Mouse (Mus musculus): ENCODE data around the gene Gm9803.
A peak's percentile ranks its signal among the peaks of the same experiment; 100 is the strongest.
"Not testable (repeated sequence)": the region's sequence is repeated elsewhere in the genome, so short reads cannot be mapped to it uniquely, and the experiment has no call there.

The Gm9803 gene

GRCm38 (mm10) chr10:43523931-43524330 is at the start of gene Gm9803:
Gene Gm9803, plus strand, starts transcription at chr10:43524084.
- DNase-seq (ENCODE audit: extremely low spot score, low spot score): not testable (repeated sequence)

GRCm38 (mm10) chr10:43475376-43475775 is 48.5 kb upstream of the Gm9803 start:
- DNase-seq (ENCODE audit: extremely low spot score, low spot score): no peak

GRCm38 (mm10) chr10:43477459-43477858 is 46.4 kb upstream of the Gm9803 start:
- no peak for DNase-seq (ENCODE audit: extremely low spot score, low spot score)

DNA sequence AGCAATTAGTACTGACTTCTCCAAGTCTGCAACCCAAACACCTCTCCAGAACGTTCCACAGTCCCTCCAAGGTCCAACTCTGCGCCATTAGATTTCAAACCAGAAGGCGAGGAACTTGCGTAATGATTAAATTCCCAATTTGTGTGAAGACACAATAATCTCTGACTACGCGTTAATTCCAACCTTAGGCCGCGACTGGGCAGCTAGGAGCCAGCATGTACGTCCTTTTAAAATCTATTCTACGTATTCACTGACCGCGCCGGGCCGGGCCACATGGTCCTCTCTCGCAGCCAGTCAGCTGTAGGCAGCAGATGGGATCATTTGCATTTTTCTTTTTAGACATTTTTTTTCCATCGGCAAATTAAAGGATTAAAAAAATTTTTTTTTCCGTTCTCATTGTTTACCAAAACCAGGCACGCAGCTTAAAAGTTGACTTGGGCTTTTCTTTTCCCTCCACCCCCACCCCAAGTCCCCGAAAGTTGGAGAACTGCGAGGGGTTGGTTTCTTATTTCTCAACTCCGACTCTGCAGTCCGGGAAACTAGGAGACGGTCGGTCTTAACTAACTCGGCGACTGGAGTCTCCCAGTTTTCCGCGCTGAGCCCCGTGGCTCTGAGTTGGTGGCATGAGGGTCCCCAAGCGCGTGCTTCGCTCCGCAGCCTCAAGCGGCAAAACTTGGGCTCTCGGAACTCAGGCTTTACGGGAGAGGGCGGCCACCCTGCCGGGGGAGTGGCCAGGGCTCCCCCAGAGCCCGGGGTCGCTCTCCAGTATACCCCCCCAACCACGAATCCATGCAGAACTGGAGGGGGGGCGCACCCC is 45.8 kb upstream of the Gm9803 start:
- DNase-seq (ENCODE audit: extremely low spot score, low spot score): peak; percentile 74

- no peak for DNase-seq (ENCODE audit: extremely low spot score, low spot score)
Measured at GRCm38 (mm10) chr10:43478751-43479435, 45.0 kb upstream of the Gm9803 start, which contains the start of gene Bend3. Gene Bend3, plus strand, starts transcription at chr10:43478831.

- peak; percentile 84 for DNase-seq (ENCODE audit: extremely low spot score, low spot score)
Measured at GRCm38 (mm10) chr10:43479436-43480157, 44.3 kb upstream of the Gm9803 start.

- DNase-seq (ENCODE audit: extremely low spot score, low spot score): no peak
Measured at GRCm38 (mm10) chr10:43480227-43480849, 43.5 kb upstream of the Gm9803 start.

GRCm38 (mm10) chr10:43481179-43481578 is 42.7 kb upstream of the Gm9803 start:
- DNase-seq (ENCODE audit: extremely low spot score, low spot score): no peak

DNA sequence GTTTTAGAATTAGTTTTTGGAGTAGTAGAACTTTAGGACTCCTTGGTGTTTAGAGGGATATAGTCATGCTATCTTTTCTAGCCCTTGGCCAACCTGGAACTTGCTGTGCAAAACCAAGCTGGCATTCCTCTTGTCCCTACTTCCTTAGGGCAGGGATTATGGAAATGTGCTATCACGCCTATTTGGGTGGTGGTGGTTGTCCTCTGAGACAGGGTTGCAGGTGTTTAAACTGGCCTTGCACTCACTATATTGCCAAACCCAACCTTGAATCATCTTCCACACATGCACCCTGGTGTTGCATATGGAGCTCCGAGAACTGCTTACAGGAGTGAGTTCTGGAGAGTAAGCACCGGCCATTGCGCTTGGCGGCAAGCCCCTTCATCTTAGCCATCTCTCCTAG is 41.9 kb upstream of the Gm9803 start:
- DNase-seq (ENCODE audit: extremely low spot score, low spot score): no peak

- no peak for DNase-seq (ENCODE audit: extremely low spot score, low spot score)
Measured at GRCm38 (mm10) chr10:43483426-43483995, 40.4 kb upstream of the Gm9803 start.

DNA sequence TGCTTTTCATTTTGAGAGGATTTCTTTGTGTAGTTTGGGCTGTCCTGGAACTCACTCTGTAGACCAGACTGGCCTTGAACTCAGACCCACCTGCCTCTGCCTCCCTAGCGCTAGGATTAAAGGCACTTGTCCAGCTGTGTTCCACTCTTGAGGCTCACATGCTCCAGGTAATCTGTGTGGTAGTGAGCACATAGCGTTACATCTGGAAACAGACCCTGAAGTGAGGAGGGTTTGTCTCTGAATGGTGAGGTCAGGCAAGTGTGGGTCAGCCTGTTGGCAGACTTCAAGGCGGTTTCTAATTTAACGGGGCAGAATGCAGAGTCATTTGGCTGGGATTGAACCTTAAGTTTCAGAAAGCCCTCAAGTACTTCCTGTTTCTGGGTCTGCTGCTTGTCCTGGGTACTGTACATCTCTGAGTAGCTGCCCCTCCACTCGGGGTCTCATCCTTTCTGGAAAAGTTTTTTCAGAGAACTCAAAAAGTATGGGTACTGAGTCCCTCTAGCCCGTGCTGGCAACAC is 38.1 kb upstream of the Gm9803 start:
- DNase-seq (ENCODE audit: extremely low spot score, low spot score): no peak

GRCm38 (mm10) chr10:43487441-43488010 is 36.4 kb upstream of the Gm9803 start:
- DNase-seq (ENCODE audit: extremely low spot score, low spot score): no peak

DNA sequence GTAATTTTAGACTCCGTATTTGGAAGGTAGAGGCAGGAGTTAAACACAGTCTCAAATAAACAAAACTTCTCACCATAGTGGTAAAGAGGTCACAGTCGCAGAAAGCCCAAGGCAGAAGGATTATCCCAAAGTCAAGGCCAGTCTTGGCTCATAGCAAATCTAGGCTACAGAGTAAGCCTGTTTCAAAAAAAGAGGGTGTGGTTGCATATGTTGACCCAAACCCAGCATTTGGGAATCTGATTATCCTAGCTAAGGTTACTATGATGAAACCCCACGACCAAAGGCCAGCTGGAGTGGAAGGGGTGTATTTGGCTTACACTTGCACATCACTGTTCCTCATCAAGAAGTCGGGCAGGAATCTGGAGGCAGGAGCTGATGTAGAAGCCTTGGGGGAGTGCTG is 35.6 kb upstream of the Gm9803 start:
- no peak for DNase-seq (ENCODE audit: extremely low spot score, low spot score)

- no peak for DNase-seq (ENCODE audit: extremely low spot score, low spot score)
Measured at GRCm38 (mm10) chr10:43489139-43489538, 34.7 kb upstream of the Gm9803 start.

- no peak for DNase-seq (ENCODE audit: extremely low spot score, low spot score)
Measured at GRCm38 (mm10) chr10:43489550-43489949, 34.3 kb upstream of the Gm9803 start.

GRCm38 (mm10) chr10:43490034-43490433 is 33.9 kb upstream of the Gm9803 start:
- no peak for DNase-seq (ENCODE audit: extremely low spot score, low spot score)

DNA sequence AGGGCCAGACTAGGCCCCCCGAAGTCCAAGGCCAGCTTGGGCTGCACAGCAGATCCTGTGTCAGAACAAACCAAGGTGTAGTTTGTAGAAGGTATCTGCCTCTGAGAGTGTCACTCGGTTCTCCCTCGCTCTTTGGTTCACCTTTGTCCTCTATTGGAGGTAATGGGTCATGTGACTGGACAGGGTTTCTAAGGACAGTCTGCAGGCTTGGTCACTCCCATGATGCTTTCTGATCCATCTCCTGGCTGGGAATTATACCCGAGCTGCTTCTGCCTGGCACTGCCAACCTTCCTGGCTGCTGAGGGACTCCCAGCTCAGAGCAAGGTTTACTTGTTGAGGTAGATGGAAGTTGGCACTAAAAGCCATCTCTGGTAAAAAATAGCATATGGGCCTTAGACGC is 33.0 kb upstream of the Gm9803 start:
- DNase-seq (ENCODE audit: extremely low spot score, low spot score): no peak

DNA sequence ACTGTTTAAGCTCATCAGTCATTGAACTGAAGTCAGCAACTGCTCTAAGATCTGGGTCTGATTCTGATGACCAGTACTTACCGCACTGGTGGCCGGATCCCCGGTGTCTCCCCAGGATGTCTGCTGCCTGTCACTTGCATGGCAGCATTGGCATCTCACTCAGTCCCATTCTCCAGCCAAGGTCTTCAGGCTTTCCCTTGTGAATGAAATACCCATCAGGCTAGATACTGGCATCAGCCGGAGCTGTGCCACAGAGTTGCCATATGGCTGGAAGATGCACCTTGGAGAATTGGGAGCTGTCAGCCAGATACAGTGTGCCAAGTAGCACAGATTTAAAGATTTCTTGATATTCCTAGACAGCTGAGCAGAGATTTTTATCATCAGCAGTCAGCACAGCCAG is 21.3 kb upstream of the Gm9803 start:
- no peak for DNase-seq (ENCODE audit: extremely low spot score, low spot score)

DNA sequence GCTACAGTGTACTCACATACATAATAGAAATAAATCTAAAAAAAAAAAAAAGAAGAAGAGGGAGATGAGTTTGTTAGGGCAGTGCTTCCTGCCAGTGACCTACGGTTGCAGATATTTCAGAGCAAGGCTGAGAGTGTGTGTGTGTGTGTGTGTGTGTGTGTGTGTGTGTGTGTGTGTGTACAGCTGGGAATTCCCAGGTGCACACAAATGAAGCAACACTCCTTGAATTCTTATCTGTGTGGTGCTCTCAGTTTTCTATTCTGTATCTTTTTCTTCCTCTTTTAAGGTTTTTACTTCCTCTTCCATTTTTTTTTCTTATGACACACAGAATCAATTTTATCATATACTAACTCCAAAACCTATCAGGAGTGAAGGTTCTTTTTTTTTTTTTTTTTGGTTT is 19.6 kb upstream of the Gm9803 start:
- DNase-seq (ENCODE audit: extremely low spot score, low spot score): no peak

GRCm38 (mm10) chr10:43507051-43507450 is 16.8 kb upstream of the Gm9803 start:
- no peak for DNase-seq (ENCODE audit: extremely low spot score, low spot score)

- no peak for DNase-seq (ENCODE audit: extremely low spot score, low spot score)
Measured at GRCm38 (mm10) chr10:43509228-43509627, 14.7 kb upstream of the Gm9803 start.

Measured in neural tube, embryonic 10.5 days (tissue).